Mouse (Mus musculus) E14TG2a.4 (cell line): ENCODE measurements around the gene Frmd5.

Experiments used
- CTCF ChIP-seq: conservative IDR thresholded peaks from 2 replicates; pipeline ENCODE4 v1.5.1; 2014; ENCODE audit warnings: low read length
- NANOG ChIP-seq: IDR thresholded peaks from 2 replicates; pipeline ENCODE4 v1.6.1; 2014; ENCODE audit warnings: borderline replicate concordance, low read length, mixed read lengths

- TF ChIP-seq CTCF (no peak), NANOG (no peak)
Measured at GRCm38 (mm10) chr2:121705756-121706155, 101.1 kb downstream of the Frmd5 start.
